Mouse (Mus musculus): Measurements from ENCODE around the gene Slc46a2.

Slc46a2 gene

GRCm38 (mm10) chr4:59859693-59860425, 55.0 kb downstream of the Slc46a2 start:
- DNase-seq (ENCODE audit: low read depth, low spot score): no peak
